Mouse (Mus musculus) liver, embryonic 16.5 days (tissue): Measurements from ENCODE around the gene Btbd9. TPM values are rescaled to one million over a fixed set of nuclear protein-coding genes. Genes with fewer than 3 reads are reported as not detected.

Source experiments
- ATAC-seq: fragments of 200-750 bp; cut with Nextera tagmentation; 2 replicates; pipeline ENCODE4 v1.8.0; 2017; ENCODE audit warnings: low read depth, mild to moderate bottlenecking, moderate number of reproducible peaks, moderate library complexity
- H3K27ac ChIP-seq: fragments of 300-500 bp; sonication (generic); 2 replicates; pipeline ENCODE4 v1.5.1; 2014; ENCODE audit warnings: mild to moderate bottlenecking, low read length
- H3K27me3 ChIP-seq: fragments of 300-500 bp; sonication (generic); 2 replicates; pipeline ENCODE4 v1.6.1; 2014; ENCODE audit warnings: low read depth, low read length, mixed read lengths; ENCODE audit not compliant: control insufficient read depth, insufficient read depth
- H3K36me3 ChIP-seq: fragments of 300-500 bp; sonication (generic); 2 replicates; pipeline ENCODE4 v1.6.1; 2014; ENCODE audit warnings: mild to moderate bottlenecking; ENCODE audit not compliant: control insufficient read depth, insufficient read depth
- H3K4me1 ChIP-seq: fragments of 300-500 bp; sonication (generic); 2 replicates; pipeline ENCODE4 v1.6.1; 2014; ENCODE audit warnings: low read depth, low read length, mixed read lengths; ENCODE audit not compliant: control insufficient read depth
- H3K4me2 ChIP-seq: fragments of 300-500 bp; sonication (generic); 2 replicates; pipeline ENCODE4 v1.6.1; 2014; ENCODE audit warnings: low read depth, low read length, mixed read lengths
- H3K4me3 ChIP-seq: fragments of 300-500 bp; sonication (generic); 2 replicates; pipeline ENCODE4 v1.5.1; 2014; ENCODE audit warnings: low read depth, mild to moderate bottlenecking, low read length
- H3K9ac ChIP-seq: fragments of 300-500 bp; sonication (generic); 2 replicates; pipeline ENCODE4 v1.6.1; 2014; ENCODE audit warnings: low read depth, low read length
- H3K9me3 ChIP-seq: fragments of 300-500 bp; sonication (generic); replicated peaks from 2 replicates; pipeline ENCODE4 v1.6.1; 2016; ENCODE audit warnings: low read length; ENCODE audit not compliant: control insufficient read depth
- WGBS: fragments of 180-500 bp; shearing (Covaris S2); extraction: QIAGEN DNeasy Blood & Tissue Kit; methylation state at CpG from one replicate; pipeline ENCODE4 v1.1.7; 2014; ENCODE audit not compliant: insufficient replicate concordance; 5-methylcytosine and 5-hydroxymethylcytosine counted together
- polyA plus RNA-seq: library from polyadenylated mRNA; unstranded; fragments of >200 nt; fragmentation: Nextera tagmentation; extraction: Ambion mirVana; gene quantifications from 2 replicates; pipeline ENCODE4 v1.2.1, GENCODE M21; 2015

Btbd9 gene
- polyA plus RNA-seq, 1 experiment from 2014 or later = 13.2 TPM

- no peak overlapping the region for H3K27ac ChIP-seq
- H3K4me2 ChIP-seq = no peak overlapping the region
- H3K4me1 ChIP-seq = no peaks in the 10 kb centered on the region; the same call in 1 of the 2 replicates
- 79% methylated on average over 4 of the region's 4 CpGs for WGBS
- no peak for ATAC-seq
- no peaks in the 10 kb centered on the region for H3K27me3 ChIP-seq
- no peaks in the 10 kb centered on the region for H3K9me3 ChIP-seq
- H3K9ac ChIP-seq = no peak overlapping the region
- no peak overlapping the region for H3K4me3 ChIP-seq
- no peaks in the 10 kb centered on the region for H3K36me3 ChIP-seq
These were observed 398.9 kb downstream of the Btbd9 start for GRCm38 (mm10) chr17:30177435-30177834.

Other genes with a start within 250 kb of the Btbd9 start
- 0.89 and 0.99 TPM in 2 replicates for gene Dnah8, start 47.9 kb upstream of the Btbd9 start, polyA plus RNA-seq
- gene Glo1, start 50.4 kb upstream of the Btbd9 start, polyA plus RNA-seq = 259 and 271 TPM in 2 replicates